Comparison of ENCODE assay signal across 10 mouse cellular contexts in genomic region chr11:113972517-113972872, GRCm38 (mm10).
DNase-seq lines count a peak whose midpoint lies in the region; ATAC-seq and TF ChIP-seq lines count a peak whose summit lies in the region.
"Had no signal": no experiment of that assay in that cellular context is flagged by ENCODE, and none has a peak within 500 bp of the region (broad histone marks: within the 10 kb centered on the region; RNA-seq: fewer than 3 reads in every experiment).

No protein-coding gene starts in this region.

- DNase-seq in forebrain, embryonic 14.5 days (ENCODE audit: low spot score), result peak; percentile 22
- DNase-seq in brain, embryonic 14.5 days (ENCODE audit: low read depth), result peak; percentile 47
- peak; percentile 42 for DNase-seq in heart, postnatal 25 days (ENCODE audit: low spot score)
- peak; percentile 38 for DNase-seq in lung, postnatal 14 days
- no peak for DNase-seq in right cerebral cortex, adult 2 months (ENCODE audit: low spot score in 2 of 2)
- no peak for DNase-seq in gastrocnemius, postnatal 10 days

- no peak overlapping the region for H3K4me3 ChIP-seq in forebrain, embryonic 14.5 days (ENCODE audit: low read depth, low read length)
- no peak overlapping the region for H3K4me3 ChIP-seq in forebrain, embryonic 16.5 days (replicated peaks; ENCODE audit: low read length)
- H3K4me3 ChIP-seq: forebrain, embryonic 10.5 days; limb, embryonic 15.5 days had no signal

- H3K9me3 ChIP-seq in forebrain, embryonic 14.5 days (replicated peaks; ENCODE audit: control insufficient read depth, low read length), result peaks cover 5% of the 10 kb centered on the region; the same call in 1 of the 2 replicates
- H3K9me3 ChIP-seq in forebrain, embryonic 16.5 days (ENCODE audit: control insufficient read depth, low read length), result peaks cover 2% of the 10 kb centered on the region; the same call in 1 of the 2 replicates

- WGBS in forebrain, embryonic 14.5 days, result 64% methylated on average over 3 of the region's 3 CpGs
- WGBS in forebrain, embryonic 16.5 days, result 51% methylated on average over 3 of the region's 3 CpGs

- TF ChIP-seq CTCF in brain, embryonic 14.5 days (IDR thresholded peaks at IDR 0.05; ENCODE audit: borderline replicate concordance, extremely low read depth, insufficient read depth, insufficient read length), result no peak

- no peaks in the 10 kb centered on the region for H3K27me3 ChIP-seq in forebrain, embryonic 14.5 days (replicated peaks; ENCODE audit: control insufficient read depth, insufficient read depth, low read length)
- H3K27me3 ChIP-seq in forebrain, embryonic 16.5 days (replicated peaks; ENCODE audit: control insufficient read depth, insufficient read depth, low read length), result no peaks in the 10 kb centered on the region
- H3K27me3 ChIP-seq: limb, embryonic 15.5 days had no signal

- no peaks in the 10 kb centered on the region for H3K36me3 ChIP-seq in forebrain, embryonic 14.5 days (ENCODE audit: control insufficient read depth, insufficient read depth, low read length)
- no peaks in the 10 kb centered on the region for H3K36me3 ChIP-seq in forebrain, embryonic 16.5 days (ENCODE audit: control insufficient read depth, insufficient read depth)
- H3K36me3 ChIP-seq: forebrain, embryonic 10.5 days; limb, embryonic 15.5 days had no signal

- intact Hi-C loops in heart, postnatal 25 days (cut with DNase I), result no loop called here

- H3K27ac ChIP-seq in forebrain, embryonic 14.5 days (ENCODE audit: low read depth, low read length), result 0 out of 2 replicates have a peak overlapping the region, but pooled peaks have one; percentile 44
- H3K27ac ChIP-seq in forebrain, embryonic 16.5 days (ENCODE audit: low read length), result no peak overlapping the region
- H3K27ac ChIP-seq: forebrain, embryonic 10.5 days had no signal

- TF ChIP-seq POLR2A in brain, embryonic 14.5 days (IDR thresholded peaks at IDR 0.05; ENCODE audit: borderline replicate concordance, extremely low read depth, insufficient read depth, insufficient read length, poor library complexity, severe bottlenecking), result no peak

- no peak for ATAC-seq in forebrain, embryonic 14.5 days
- no peak for ATAC-seq in forebrain, embryonic 16.5 days
- ATAC-seq in megakaryocyte-erythroid progenitor cell, adult 5-6 weeks (replicated peaks; ENCODE audit: low FRiP score, low TSS enrichment, poor library complexity, severe bottlenecking), result no peak

- peaks cover 19% of the 10 kb centered on the region for H3K4me1 ChIP-seq in forebrain, embryonic 14.5 days (ENCODE audit: control insufficient read depth, insufficient read depth, low read length)
- H3K4me1 ChIP-seq in forebrain, embryonic 16.5 days (replicated peaks; ENCODE audit: control insufficient read depth, insufficient read depth, low read length), result peaks cover 23% of the 10 kb centered on the region

- H3K9ac ChIP-seq in forebrain, embryonic 14.5 days (ENCODE audit: low read length), result no peak overlapping the region
- no peak overlapping the region for H3K9ac ChIP-seq in forebrain, embryonic 16.5 days (replicated peaks; ENCODE audit: low read depth, low read length)
- H3K9ac ChIP-seq: limb, embryonic 15.5 days had no signal

- no peak overlapping the region for H3K4me2 ChIP-seq in forebrain, embryonic 14.5 days (ENCODE audit: low read length)
- no peak overlapping the region for H3K4me2 ChIP-seq in forebrain, embryonic 16.5 days (ENCODE audit: low read length)
- H3K4me2 ChIP-seq: limb, embryonic 15.5 days had no signal

Comparison
In these comparisons a context has a peak if more than half of its experiments do, and no peak if none do; other contexts are left out.
1. DNase-seq: peak in forebrain, embryonic 14.5 days (single experiment), brain, embryonic 14.5 days (single experiment), heart, postnatal 25 days (single experiment) and lung, postnatal 14 days (single experiment); none in right cerebral cortex, adult 2 months (0 of 2) and gastrocnemius, postnatal 10 days (single experiment).